Mouse (Mus musculus) CD8-positive naive resting alpha-beta T cell, adult 57 days (primary cell): ENCODE measurements around the gene Spata19. TPM values are rescaled to one million over a fixed set of nuclear protein-coding genes. Genes with fewer than 3 reads are reported as not detected.

ENCODE experiments used
- total RNA-seq: library from RNA; stranded (reverse); gene quantifications from one replicate; pipeline ENCODE4 v1.2.4, GENCODE M21; 2023

The Spata19 gene
- total RNA-seq, result not detected

DNA sequence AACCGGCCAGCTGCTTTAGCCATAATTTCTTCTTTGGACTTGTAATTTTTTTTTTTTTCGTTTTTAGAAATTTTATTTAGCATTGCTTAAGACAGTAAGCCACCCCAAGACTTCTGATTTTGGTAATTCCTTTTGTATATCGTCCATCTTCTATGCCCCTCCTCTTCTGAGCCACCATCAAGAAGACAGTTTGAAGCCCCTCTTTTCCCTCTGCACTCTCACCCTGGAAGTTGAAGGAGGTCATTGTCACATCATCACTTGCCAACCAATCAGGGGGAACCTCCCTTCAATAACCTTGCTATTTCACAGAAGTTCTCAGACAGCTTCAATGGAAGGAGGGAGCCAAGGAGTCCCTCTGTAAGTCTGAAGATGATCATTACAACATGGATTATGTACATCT is at the start of gene Spata19:
TSS of gene Spata19 (plus strand) at position 301 of the 400 bp plus-strand sequence.

Other genes starting within 250 kb of the Spata19 start
- not detected for gene Jam3, start 241.4 kb upstream of the Spata19 start, total RNA-seq
- gene Igsf9b, start 97.6 kb upstream of the Spata19 start, total RNA-seq, result not detected